Mouse (Mus musculus): ENCODE results near the gene Dnajc11. TPM values are rescaled to one million over a fixed set of nuclear protein-coding genes. Genes with fewer than 3 reads are reported as not detected.

Gene Dnajc11
- polyA plus RNA-seq (2015; fragmentation: Nextera tagmentation; extraction: Ambion mirVana): 73.7 and 76.4 TPM in 2 replicates

DNA sequence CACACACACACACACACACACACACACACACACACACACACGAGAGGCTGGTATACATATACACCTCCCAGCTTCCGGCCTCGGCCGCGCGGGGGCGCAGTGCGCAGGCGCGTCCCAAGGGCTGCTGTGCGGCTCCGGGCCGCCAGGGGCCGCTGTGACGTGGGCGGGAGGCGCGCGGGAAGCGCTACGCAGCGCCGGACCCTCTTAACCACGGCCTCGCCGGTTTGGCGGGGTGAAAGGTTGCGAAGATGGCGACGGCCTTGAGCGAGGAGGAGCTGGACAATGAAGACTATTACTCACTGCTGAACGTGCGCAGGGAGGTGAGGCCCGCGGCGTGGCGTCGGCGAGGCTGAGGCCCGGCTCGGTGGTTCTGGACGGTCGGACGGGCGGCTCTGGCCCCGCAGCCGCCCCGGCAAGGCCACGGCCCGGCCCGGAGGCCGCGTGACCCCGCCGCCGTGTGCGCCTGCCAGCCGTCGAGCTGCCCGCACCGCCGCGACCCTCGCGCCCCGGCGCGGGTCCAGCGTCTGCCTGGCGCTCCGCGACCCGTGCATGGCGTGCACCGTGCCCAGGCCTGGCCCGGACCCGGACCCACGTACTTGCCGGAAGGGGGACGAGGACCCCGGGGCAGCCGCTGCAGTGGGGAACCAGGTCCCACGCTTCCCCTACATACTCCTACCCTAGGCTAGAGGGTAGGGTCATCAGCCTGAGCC, at the start of gene Dnajc11:
Dnajc11 (plus strand) TSS at position 187 of the 710 bp plus-strand sequence.
- ATAC-seq (ENCODE audit: low FRiP score, low read depth): peak; percentile 91
- Histone ChIP-seq H3K36me3 (0 out of 2 replicates have a peak, but pooled peaks cover 7% of the 10 kb centered on the region), H3K9ac (peak within 1 kb of the TSS; percentile 97), H3K27ac (no peak within 1 kb of the TSS), H3K4me3 (peak within 1 kb of the TSS; percentile 100), H3K4me2 (replicated peaks) (peak within 1 kb of the TSS; percentile 99), H3K9me3 (no peaks in the 10 kb centered on the region), H3K4me1 (peaks cover 15% of the 10 kb centered on the region), H3K27me3 (no peaks in the 10 kb centered on the region)
- WGBS: under 1% methylated on average over 83 of the region's 83 CpGs

GRCm38 (mm10) chr4:151893241-151893640, 40.2 kb upstream of the Dnajc11 start:
- Histone ChIP-seq H3K27ac (no peak overlapping the region), H3K4me3 (no peak overlapping the region), H3K9me3 (peaks cover 6% of the 10 kb centered on the region; the same call in 1 of the 2 replicates), H3K4me1 (no peaks in the 10 kb centered on the region), H3K27me3 (no peaks in the 10 kb centered on the region), H3K9ac (no peak overlapping the region), H3K36me3 (no peaks in the 10 kb centered on the region), H3K4me2 (replicated peaks) (no peak overlapping the region)
- 70% methylated on average over 6 of the region's 6 CpGs for WGBS
- no peak for ATAC-seq (ENCODE audit: low FRiP score, low read depth)

- peaks cover 10% of the 10 kb centered on the region; the same call in 1 of the 2 replicates for H3K9me3 ChIP-seq
- WGBS: 86% methylated on average over 12 of the region's 12 CpGs
- H3K27ac ChIP-seq: no peak overlapping the region
- H3K27me3 ChIP-seq: no peaks in the 10 kb centered on the region
- no peaks in the 10 kb centered on the region for H3K4me1 ChIP-seq
- H3K4me2 ChIP-seq (replicated peaks): no peak overlapping the region
- H3K36me3 ChIP-seq: no peaks in the 10 kb centered on the region
- no peak overlapping the region for H3K9ac ChIP-seq
- no peak for ATAC-seq (ENCODE audit: low FRiP score, low read depth)
- H3K4me3 ChIP-seq: no peak overlapping the region
Measured at GRCm38 (mm10) chr4:151894926-151895325, 38.6 kb upstream of the Dnajc11 start.

DNA sequence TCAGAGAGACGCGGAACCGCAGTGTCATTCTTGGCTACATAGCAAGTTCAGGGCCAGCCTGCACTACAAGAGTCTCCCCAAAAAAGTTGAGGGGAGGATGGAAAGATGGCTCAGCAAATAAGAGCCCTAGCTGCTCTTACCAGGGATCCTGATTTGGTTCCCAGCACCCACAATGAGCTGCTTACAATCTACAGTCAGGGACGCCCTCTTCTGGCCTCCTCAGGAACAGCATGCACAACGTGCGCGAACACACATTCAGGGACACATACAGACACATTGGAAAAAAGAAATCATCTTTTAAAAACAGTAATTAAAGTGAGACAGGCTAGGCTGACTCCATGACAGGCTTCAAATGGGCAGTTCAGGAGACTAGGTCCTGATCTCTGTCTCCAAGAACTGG, 37.9 kb upstream of the Dnajc11 start:
- Histone ChIP-seq H3K27ac (no peak overlapping the region), H3K27me3 (no peaks in the 10 kb centered on the region), H3K9me3 (peaks cover 10% of the 10 kb centered on the region; the same call in 1 of the 2 replicates), H3K4me1 (no peaks in the 10 kb centered on the region), H3K4me3 (no peak overlapping the region), H3K4me2 (replicated peaks) (no peak overlapping the region), H3K36me3 (no peaks in the 10 kb centered on the region), H3K9ac (no peak overlapping the region)
- no peak for ATAC-seq (ENCODE audit: low FRiP score, low read depth)
- 85% methylated on average over 7 of the region's 7 CpGs for WGBS

DNA sequence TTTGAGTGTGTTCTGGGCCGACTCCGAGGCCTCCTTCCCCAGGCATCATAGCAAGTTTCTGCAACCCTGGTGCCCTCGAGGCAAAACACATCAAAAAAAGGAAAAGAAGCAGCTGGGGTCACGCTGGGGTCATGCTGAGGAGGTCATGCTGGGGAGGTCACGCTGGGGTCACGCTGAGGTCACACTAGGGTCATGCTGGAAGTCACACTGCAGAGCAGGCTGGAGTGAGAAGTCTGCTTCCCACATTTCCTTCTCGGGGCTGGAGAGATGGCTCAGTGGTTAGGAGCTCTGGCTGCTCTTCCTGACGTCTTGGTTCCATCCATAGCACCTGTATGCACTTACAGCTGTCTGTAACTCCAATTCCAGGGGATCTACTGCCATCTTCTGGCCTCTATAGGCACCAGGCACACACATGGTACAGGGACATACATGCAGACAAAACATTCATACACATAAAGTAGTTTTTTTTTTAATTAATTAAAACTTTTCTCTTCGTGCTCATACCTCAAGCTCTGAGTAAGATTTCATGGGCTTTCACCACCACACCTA, 36.3 kb upstream of the Dnajc11 start:
- Histone ChIP-seq H3K27me3 (0 out of 2 replicates have a peak, but pooled peaks cover 2% of the 10 kb centered on the region), H3K4me1 (no peaks in the 10 kb centered on the region)
- WGBS: 73% methylated on average over 9 of the region's 9 CpGs

DNA sequence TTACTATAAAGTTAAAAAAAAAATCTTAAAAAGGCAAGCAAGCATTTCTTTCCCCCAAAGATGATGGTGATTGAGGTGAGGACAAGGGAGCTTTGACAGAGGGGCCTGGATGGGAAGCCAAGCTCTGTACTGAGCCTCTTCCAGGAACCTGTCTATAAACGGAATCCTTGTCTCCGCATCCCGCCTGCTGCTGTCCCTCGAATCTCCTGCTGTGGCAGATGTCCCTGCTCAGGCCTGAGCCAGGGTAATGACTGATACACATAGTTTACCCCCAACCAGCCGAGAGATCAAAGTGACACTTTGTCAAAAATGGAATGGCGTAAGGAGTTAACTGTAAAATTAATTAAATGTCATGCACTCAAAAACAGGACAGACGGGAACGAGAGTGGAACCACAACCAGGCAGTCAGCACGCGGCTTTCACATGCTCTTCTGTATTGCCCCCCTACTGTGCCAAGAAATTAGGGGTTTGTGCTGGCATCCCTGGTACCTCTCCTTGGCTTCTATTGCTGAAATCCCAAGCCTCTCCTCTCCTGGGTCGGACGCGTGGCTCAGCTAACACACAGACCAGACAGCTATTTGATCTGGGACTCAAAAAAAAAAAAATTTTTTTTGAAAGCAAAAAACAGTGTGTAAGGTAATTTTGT, 34.8 kb upstream of the Dnajc11 start:
- WGBS: 49% methylated on average over 13 of the region's 13 CpGs
- H3K4me2 ChIP-seq (replicated peaks): no peak overlapping the region
- no peak overlapping the region for H3K27ac ChIP-seq
- no peaks in the 10 kb centered on the region for H3K36me3 ChIP-seq
- H3K4me3 ChIP-seq: no peak overlapping the region
- no peak overlapping the region for H3K9ac ChIP-seq
- ATAC-seq (ENCODE audit: low FRiP score, low read depth): no peak
- peaks cover 9% of the 10 kb centered on the region; the same call in 1 of the 2 replicates for H3K27me3 ChIP-seq
- H3K4me1 ChIP-seq: 0 out of 2 replicates have a peak, but pooled peaks cover 4% of the 10 kb centered on the region
- H3K9me3 ChIP-seq: peaks cover 10% of the 10 kb centered on the region; the same call in 1 of the 2 replicates

More for the DNA sequence above, 36.3 kb upstream of the Dnajc11 start:
- no peaks in the 10 kb centered on the region for H3K36me3 ChIP-seq
- H3K9ac ChIP-seq: no peak overlapping the region
- H3K27ac ChIP-seq: no peak overlapping the region
- no peak overlapping the region for H3K4me2 ChIP-seq (replicated peaks)
- peaks cover 10% of the 10 kb centered on the region; the same call in 1 of the 2 replicates for H3K9me3 ChIP-seq
- ATAC-seq (ENCODE audit: low FRiP score, low read depth): no peak
- no peak overlapping the region for H3K4me3 ChIP-seq

DNA sequence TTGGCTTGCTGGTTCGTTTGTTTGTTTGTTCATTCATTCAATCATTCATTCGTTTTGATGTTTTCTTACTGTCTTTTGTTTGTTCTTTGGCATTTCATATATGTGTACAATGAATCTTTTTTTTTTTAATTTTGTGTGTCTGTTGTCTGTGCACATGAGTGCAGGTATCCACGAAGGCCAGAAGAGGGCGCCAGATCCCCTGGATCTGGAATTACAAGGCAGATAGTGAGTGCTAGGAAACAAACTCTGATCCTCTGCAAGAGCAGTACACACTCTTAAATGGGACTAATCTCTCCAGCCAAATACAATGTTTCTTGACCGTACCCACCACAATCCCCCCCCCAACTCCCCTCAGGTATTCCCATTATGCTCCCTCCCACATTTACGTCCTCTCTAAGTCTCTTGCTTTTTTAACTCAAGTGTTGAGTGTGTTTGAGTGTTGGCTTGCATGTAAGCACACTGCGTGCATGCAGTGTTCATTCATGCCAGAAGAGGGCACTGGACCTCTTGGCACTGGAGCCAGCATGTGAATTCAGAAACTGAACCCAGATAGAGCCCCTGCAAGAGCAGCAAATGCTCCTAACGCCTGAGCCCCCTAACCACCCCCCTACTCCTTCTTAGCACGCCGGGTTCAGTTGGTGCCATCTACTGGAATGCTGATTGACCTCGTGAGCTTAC, 33.6 kb upstream of the Dnajc11 start:
- Histone ChIP-seq H3K27ac (no peak overlapping the region), H3K36me3 (no peaks in the 10 kb centered on the region), H3K9ac (no peak overlapping the region), H3K27me3 (peaks cover 9% of the 10 kb centered on the region; the same call in 1 of the 2 replicates), H3K9me3 (peaks cover 10% of the 10 kb centered on the region; the same call in 1 of the 2 replicates), H3K4me1 (0 out of 2 replicates have a peak, but pooled peaks cover 6% of the 10 kb centered on the region), H3K4me3 (no peak overlapping the region), H3K4me2 (replicated peaks) (no peak overlapping the region)
- WGBS: 66% methylated on average over 11 of the region's 11 CpGs
- no peak for ATAC-seq (ENCODE audit: low FRiP score, low read depth)

DNA sequence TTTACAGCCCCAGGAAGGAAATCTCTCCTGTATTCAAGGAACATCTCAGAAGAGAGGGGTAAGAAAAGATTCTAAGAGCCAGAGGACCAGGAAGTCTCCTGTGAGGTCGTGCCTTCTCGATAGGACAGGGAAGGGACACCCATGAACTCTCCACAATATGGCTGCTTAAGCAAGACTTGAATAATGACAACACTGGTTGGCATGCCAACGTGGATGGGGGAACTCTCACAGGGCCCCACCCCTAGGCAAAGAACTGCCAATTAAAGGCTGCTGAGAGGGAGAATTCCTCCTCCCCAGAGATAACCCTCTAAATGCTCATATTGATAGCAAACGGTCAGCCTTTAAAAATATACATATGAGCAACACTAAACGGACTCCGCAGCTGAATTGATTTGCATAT, 32.8 kb upstream of the Dnajc11 start:
- no peak overlapping the region for H3K4me2 ChIP-seq (replicated peaks)
- ATAC-seq (ENCODE audit: low FRiP score, low read depth): no peak
- H3K9me3 ChIP-seq: peaks cover 5% of the 10 kb centered on the region; the same call in 1 of the 2 replicates
- no peak overlapping the region for H3K9ac ChIP-seq
- no peaks in the 10 kb centered on the region for H3K36me3 ChIP-seq
- H3K4me3 ChIP-seq: no peak overlapping the region
- no peak overlapping the region for H3K27ac ChIP-seq
- H3K4me1 ChIP-seq: 0 out of 2 replicates have a peak, but pooled peaks cover 6% of the 10 kb centered on the region
- peaks cover 17% of the 10 kb centered on the region; the same call in 1 of the 2 replicates for H3K27me3 ChIP-seq
- WGBS: 80% methylated on average over 6 of the region's 6 CpGs

DNA sequence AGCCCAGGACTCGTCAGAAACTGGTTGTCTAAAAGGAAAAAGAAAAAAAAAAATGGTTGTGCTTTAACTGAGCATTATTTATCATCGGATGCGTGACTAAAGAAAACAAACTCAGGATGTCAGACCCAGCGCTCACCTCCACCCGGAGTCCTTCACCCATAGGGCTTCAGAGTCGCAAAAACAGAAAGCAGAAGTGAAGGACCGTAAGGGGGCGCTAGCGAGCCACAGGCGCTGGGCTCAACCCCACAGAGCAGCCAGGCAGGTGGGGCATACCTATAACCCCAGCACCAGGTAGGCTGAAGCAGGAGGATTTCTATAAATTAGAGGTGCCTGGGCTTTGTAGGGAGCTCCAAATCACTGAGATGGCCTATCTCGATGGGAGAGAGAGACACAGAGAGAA, 32.1 kb upstream of the Dnajc11 start:
- Histone ChIP-seq H3K9ac (no peak overlapping the region), H3K36me3 (no peaks in the 10 kb centered on the region), H3K4me1 (0 out of 2 replicates have a peak, but pooled peaks cover 6% of the 10 kb centered on the region), H3K4me3 (no peak overlapping the region), H3K9me3 (peaks cover 4% of the 10 kb centered on the region; the same call in 1 of the 2 replicates), H3K4me2 (replicated peaks) (no peak overlapping the region), H3K27ac (no peak overlapping the region), H3K27me3 (peaks cover 18% of the 10 kb centered on the region; the same call in 1 of the 2 replicates)
- 65% methylated on average over 11 of the region's 11 CpGs for whole genome bisulfite sequencing
- ATAC-seq (ENCODE audit: low FRiP score, low read depth): no peak

DNA sequence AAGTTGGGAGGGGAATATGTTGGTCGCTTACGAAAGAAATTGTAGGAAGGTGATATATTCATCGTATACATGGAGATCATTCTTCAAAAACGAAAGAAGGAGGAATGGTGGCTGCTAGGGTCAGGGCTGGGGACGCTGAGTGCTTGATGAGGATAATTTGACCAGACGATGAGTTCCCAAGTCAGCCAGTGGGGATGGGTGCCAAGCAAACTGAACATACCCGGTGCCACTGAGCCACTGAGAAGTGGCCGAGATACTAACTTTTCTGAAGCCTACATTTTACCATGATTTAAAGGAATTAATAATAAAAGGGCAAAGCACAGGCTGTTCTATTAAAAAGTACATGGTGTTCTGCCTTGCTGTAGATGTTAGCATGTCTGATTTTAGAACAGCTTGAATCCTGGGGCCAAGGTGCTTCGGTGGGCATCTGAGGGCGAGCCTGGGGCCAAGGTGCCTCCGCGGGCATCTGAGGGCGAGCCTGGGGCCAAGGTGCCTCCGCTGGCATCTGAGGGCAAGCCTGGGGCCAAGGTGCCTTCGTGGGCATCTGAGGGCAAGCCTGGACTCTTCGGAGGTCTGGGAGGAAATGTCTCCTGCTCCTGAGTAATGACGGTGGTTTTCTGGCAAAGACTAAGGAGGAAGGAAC, 31.3 kb upstream of the Dnajc11 start:
- 86% methylated on average over 17 of the region's 17 CpGs for WGBS
- Histone ChIP-seq H3K36me3 (no peaks in the 10 kb centered on the region), H3K9me3 (peaks cover 4% of the 10 kb centered on the region; the same call in 1 of the 2 replicates), H3K4me2 (replicated peaks) (no peak overlapping the region), H3K4me3 (no peak overlapping the region), H3K4me1 (0 out of 2 replicates have a peak, but pooled peaks cover 6% of the 10 kb centered on the region), H3K27ac (no peak overlapping the region), H3K27me3 (peaks cover 22% of the 10 kb centered on the region), H3K9ac (no peak overlapping the region)
- no peak for ATAC-seq (ENCODE audit: low FRiP score, low read depth)

GRCm38 (mm10) chr4:151902689-151903241, 30.7 kb upstream of the Dnajc11 start:
- H3K4me1 ChIP-seq: 0 out of 2 replicates have a peak, but pooled peaks cover 6% of the 10 kb centered on the region
- H3K4me2 ChIP-seq (replicated peaks): no peak overlapping the region
- H3K27ac ChIP-seq: no peak overlapping the region
- peaks cover 28% of the 10 kb centered on the region for H3K27me3 ChIP-seq
- ATAC-seq (ENCODE audit: low FRiP score, low read depth): no peak
- H3K9ac ChIP-seq: no peak overlapping the region
- WGBS: 53% methylated on average over 14 of the region's 14 CpGs
- no peak overlapping the region for H3K4me3 ChIP-seq
- no peaks in the 10 kb centered on the region for H3K36me3 ChIP-seq
- peaks cover 4% of the 10 kb centered on the region; the same call in 1 of the 2 replicates for H3K9me3 ChIP-seq

Measured in limb, embryonic 13.5 days (tissue).